Mouse (Mus musculus) ovary, postnatal 10 days (tissue): ENCODE data around the gene Dip2b.

ENCODE experiments used
- DNase-seq: peaks from one replicate; pipeline ENCODE4 v3.0.0; 2022; ENCODE audit warnings: low spot score

Dip2b gene

DNA sequence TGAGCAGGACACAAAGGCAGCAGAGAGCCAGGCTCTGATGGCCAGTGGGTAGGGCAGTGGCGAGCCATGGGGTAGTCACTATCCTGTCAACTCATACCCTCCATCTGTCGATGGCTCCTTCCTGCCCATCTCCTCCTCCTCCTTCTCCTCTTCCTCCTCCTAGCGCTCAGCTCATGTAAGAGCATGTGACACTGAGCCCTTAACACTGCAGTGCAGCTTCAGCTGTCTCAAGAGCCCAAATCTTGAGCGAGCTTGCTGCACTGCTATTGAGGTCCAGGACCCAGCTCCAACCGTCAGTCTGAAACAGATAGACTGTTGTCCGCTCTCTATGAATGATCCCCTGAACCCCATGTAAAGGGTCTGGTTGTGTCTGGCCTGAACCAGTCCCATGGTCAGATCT is 141.2 kb downstream of the Dip2b start:
- DNase-seq = no peak

DNA sequence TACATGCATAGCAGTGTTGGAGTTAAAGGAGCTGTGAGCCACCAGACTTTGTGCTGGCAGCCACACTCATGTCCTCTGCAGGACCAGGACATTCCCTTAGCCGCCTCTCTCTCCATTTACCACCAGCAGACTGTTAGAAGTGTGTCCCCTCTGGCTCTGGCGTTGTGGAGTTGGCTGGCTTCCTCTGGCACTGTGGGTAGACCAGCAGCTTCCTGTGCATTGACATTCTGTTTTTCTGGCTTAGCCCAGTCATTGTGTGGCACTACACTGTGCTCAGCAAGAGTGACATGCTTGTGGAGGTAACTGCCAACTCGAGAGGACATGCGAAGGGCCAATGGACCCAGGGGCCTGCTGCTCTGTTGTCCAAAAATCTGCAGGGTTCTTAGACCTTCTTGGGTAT is 141.8 kb downstream of the Dip2b start:
- DNase-seq = no peak

DNA sequence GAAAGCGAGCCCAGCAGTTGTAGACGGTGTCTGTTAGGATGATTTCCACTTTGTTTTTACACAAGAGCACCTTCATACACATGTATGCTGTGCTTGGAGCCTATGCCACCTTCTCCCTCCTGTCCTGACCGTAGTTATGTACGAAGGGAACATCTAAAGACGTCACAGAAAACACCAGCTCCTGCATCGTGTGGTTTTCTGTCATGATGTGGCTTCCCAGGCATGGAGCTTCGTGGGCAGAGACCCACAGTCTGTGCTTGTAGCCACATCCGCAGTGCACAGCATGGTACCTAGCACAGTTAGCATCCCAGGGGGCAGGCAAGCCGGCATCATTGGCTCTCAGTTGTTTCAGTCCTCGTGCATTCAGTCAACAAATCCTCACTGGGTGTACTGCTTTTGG is 143.4 kb downstream of the Dip2b start:
- DNase-seq = no peak

DNA sequence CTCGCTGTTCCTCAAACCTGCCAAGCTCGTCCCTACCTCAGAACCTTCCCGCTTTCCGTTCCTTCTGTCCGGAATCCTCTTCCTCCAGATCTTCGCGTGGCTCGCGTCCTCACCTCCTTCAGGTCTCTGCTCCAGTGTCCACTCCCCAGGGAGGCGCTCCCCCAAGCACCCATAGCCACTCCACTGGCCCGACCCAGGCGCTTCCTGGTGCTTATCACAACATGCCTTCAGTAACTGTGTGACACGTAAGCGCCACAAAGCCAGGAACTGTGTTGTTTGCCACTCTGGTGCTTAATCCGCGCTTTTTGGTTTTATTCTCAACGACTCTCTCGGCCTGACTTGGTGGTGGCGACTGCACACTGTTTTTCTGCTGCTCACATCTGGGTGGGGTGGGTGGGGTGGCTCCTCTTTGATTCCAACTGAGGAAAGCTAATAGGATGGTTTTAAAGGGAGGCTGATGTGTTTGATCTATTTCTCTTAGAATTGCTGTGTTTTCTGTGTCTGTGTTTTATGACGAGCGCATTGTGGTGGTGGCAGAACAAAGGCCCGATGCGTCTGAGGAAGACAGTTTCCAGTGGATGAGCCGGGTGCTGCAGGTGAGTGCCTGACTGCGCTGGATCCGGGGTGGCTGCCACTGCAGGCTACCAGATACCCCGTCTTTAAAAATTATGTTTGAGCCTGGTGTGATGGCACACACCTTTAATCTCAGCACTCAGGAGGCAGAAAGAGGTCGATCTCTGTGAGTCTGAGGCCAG is 144.2 kb downstream of the Dip2b start:
- DNase-seq = no peak

DNA sequence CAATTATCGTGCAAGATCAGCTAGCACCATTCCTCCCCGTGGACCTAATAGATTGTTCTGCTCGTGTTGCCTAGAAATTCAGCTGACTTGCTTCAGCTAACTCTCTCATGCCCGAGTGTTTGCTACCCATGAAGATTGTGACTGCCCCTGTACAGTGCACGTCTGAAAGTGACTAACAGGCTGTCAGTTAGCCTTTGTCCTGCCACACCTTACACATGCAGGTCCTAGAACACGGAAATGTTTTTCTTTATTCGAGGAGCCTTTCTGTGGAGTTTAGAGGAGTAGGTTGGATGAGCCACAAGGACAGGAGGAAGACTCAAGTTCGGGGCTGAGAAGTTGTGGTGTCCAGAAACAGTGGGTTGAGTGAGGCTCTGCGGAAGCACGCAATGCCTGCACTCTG is 145.0 kb downstream of the Dip2b start:
- no peak for DNase-seq

DNA sequence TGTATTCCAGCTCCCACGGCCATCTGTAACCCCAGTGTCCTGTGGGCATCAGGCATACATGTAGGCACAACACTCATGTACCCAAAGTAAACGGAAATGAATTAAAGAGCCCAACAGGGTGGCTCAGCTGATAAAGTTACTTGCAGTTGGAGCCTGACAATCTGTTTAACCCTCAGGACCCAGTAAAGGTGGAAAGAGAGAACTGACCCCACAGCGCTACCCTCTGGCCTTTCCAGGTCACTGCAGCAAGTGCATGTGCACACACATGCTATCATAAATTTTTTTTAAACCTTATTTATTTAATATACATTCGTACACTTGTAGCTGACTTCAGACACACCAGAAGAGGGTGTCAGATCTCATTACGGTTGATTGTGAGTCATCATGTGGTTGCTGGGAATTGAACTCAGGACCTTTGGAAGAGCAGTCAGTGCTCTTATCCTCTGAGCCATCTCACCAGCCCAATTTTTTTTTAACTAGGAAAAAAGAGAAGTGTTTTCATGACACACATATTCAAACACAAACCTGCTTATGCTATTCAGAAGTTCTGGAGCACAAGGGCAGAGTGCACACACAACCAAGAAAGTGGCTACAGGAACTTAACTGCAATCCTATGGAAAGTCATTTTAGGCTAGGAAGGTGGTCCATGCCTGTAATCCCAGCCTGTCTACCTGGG is 146.5 kb downstream of the Dip2b start:
- no peak for DNase-seq

DNA sequence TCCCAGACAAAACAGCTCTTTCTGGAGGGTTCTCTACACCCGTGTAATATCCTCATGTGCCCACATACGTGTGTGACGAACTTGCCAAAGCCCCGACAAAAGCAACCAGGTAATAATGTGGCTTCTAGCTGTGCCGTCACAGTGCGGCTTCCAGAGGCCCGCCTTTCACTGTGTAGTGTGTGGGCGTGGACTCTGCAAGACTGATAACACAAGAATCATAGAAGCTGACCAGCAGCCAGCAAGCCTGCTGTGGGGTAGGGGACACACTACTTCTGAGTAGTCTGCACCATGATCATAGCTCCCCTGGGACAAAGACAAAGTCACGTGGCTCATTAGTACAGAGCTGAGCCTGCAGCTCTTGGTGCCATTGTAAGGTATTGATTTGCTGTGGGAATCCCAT is 147.8 kb downstream of the Dip2b start:
- no peak for DNase-seq

DNA sequence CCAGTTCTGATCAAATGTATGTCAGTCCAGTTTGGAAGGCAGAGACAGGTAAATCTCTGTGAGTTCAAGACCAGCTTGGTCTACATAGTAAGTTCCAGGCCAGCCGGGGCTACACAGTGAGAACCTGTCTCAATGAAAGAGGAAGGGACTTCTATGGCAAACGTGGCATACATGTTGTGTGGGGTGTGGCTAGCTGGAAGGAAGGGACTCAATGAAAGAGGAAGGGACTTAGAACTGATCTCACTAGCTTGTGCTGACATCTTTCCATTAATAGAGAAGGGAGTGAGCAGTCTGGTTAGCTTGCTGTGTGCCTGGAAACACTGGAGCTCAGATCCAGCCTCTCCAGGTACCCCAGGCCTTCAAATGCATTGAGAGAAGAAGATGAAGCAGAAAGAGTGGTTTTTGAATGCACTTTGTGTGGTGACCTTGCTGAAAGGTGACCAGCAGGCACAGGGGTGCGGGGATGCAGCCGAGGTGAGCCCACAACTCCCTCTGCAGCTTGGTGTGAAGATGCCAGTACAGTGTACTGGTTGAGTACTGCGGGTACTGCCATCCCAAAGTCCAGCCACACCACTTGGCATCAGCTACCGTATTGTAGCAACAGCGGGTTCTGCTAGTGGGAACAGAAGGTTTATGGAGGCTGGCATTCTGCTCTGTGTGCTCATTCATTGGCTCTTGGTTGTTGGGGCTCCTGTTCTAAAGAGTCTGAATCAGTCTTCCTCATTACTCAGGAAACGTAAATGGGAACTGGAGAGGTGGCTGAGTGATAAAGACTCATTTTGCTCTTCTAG is 148.6 kb downstream of the Dip2b start:
- DNase-seq = no peak

DNA sequence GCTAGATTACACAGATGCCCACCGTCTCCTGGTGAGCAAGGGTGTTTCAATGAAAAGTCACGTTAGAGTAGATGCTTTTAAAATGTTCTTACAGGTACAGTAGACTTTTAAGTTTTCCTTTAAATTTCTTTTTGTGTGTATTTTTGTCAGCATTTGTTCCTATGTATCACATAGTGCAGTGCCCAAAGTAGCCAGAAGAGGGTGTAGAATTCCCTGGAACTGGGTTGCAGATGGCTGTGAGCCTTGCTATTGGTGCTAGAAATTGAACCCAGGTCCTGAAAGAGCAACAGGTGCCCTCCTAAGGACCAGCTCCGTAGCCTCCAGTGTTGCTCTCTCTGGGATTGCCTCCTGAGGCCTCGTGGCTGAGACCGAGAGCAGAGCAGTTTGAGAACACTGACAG is 150.1 kb downstream of the Dip2b start:
- DNase-seq = no peak

DNA sequence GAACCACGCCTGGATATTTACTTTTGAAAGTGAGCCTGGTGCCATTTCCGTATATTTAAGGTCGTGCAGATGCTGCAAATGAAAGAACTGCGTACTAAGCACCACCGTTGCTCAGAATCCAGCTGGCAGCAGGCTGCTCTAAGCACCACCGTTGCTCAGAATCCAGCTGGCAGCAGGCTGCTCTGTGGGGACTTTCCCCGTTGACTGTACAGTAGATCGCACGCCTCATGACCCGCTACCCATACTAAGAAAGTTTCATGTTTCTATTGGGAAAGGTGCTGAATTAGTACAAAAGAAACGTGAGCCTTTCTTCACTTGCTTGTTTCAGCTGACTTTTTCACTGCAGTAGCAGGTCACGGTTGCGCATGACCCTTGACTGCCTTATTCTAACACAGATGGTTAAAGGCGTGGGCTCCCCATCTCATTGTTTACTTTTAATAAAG is 150.5 kb downstream of the Dip2b start:
- no peak for DNase-seq

DNA sequence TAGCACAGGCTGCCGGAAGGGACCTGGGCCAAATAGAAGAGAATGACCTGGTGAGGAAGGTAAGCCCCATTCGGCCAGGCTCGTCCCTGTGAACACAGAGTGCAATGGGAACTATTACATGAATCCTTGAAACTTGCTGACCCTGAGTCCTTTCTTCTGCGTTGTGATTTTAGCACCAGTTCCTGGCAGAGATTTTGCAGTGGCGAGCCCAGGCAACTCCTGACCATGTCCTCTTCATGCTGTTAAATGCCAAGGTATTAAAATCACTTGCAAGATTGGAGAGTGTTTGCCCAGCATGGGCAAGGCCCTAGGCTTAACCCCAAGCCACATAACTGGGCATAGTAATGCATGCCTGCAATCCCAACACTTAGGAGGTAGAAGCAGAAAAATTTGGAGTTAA is 151.6 kb downstream of the Dip2b start:
- DNase-seq = no peak

DNA sequence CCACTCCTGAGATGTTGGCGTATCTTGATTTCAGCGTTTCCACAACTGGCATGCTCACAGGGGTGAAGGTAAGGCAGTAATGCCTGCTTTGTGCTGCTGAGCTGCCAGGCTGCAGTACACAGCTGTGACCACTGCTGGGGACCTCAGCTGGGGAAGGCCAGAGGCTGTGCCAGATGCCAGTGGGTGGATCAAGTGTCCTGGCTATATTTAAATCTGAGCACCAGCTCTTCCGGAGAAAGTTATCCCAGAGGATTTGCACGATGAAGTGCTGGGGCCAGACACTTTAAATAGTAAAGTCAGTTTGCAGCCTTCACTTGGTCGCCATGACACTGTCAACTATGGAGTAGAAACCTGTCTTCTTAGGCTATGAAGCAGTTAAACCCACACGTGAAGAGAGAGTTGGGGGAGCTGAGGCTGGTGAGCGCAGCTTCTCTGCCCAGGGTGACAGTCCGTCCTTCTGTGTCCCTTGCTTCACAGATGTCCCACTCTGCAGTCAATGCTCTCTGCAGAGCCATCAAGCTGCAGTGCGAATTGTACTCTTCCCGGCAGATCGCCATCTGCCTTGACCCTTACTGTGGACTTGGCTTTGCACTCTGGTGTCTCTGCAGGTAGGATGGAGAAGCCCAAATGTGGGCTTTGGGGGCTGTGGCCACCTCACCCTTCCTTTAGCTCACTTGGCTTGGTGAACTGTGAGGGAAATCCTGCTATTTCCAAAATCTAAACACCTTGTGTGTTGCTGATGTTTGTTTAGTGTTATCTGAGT is 160.7 kb downstream of the Dip2b start:
- DNase-seq = no peak

DNA sequence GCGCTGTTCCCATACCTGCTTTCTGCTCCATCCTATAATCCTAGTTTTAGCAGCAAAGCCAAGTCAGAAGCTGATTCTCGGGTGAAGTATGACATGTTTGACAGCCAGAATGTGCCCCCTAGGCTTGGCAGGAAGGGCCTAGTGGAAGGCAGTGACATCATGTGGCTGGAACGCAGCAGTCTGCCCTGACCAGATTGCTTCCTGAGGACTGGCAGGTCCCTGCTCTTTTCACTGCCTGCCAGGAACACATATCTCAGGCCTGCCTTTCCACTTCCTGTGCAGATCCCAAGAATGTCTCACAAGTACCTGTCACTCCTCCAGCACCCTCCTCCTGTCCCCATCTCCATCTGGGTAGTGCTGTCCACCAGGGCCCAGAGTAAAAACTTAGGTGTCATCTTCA is 161.3 kb downstream of the Dip2b start:
- no peak for DNase-seq

DNA sequence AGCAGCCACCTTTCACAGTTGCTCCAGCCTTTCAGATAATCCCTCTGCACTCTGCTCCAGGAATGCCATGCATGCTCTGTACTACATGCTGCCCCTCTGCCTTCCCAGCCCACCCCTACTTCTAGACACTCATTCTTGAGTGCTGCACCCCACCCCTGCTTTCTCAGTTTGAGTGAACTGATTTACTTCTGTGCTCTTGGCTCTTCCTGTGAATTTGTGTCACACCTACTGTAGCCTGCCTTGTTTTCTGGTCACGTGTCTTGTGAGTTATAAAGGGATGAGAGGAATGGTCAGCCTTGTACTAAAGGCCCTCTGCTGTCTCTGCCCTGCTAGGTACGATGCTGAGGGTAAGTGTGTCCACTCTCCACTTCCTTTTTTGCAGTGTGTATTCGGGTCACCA is 163.3 kb downstream of the Dip2b start:
- DNase-seq = no peak

DNA sequence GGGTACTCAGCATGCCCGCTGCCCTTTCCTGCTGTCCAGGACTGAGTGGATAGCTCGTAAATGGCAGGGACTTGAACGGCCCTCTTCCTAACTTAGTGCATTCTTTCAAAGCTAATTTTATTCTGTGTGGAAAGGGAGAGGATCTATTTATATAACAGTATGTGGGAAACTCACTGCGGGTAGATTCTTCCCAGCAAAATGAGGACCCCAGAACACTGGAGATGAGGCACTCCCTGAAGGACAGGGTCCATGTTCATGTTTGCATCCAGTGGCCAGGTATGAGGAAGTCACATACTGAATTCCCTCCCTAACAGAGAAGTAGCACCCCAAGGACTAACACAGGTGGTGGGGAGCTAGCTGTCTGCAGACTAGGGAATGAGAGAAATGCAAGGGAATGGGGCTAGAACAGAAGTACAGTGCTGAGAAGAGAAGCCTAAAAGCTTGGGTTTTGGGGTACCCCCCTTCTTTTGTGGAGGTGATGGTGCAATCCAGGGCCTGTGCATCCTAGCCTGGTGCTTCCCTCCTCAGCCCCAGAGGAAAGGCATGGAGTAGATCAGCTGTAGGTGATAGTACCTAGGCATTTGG is 164.1 kb downstream of the Dip2b start:
- DNase-seq = no peak

DNA sequence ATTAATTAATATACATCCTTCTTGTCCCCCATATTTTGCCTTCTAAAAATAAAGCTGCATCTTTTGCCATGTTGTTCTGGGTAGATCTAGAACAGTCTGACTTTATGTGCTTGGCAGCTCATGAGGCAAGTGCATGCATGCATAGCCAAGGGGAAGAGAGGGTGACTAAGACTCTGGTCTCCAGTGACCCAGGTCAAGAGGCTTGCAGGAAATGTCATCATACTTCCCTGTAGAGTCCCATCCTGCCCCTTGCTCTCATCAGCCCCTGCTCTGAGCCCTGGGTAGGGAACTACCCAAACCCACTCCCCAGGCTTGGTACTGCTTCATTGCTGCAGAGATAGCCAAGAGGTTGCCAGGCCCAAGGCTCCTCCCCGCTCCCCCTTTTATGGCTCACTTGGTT is 166.1 kb downstream of the Dip2b start:
- no peak for DNase-seq

DNA sequence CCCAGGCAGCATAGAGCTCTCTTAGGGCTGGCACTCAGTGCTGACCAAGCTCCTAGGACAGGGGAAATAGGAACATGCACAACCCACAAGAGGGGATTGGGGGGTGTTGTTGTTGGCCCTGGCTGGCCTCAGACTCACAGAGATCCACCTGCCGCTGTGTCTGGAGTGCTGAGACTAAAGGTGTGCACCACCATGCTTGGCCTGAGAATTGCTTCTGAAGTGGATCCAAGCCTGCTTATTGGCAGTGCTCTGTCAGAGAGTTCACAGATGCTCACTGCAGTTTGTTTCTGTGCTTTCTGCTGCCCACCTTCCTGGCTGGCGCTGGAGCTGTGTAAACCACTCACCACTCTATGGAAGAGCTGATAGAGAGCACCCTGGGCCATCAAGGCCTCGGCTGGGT is 171.5 kb downstream of the Dip2b start:
- DNase-seq = no peak

DNA sequence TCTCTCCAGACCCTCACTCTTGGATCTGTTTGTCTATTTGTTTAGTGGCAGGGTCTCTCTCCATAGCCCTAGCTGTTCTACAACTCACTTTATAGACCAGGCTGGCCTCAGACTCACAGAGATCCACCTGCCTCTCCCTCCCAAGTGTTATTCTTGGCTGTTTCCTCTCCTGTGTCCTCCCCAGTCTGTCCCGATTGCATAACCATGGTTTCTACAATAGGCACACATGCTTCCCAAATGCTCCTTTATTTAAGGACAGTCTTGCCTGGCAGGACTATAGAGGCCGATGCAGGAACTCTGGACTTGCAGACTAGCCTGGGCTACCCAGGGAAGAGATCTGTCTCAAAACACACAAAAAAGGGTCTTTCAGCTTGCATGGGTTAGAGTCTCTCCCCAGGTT is 174.9 kb downstream of the Dip2b start:
- DNase-seq = no peak

DNA sequence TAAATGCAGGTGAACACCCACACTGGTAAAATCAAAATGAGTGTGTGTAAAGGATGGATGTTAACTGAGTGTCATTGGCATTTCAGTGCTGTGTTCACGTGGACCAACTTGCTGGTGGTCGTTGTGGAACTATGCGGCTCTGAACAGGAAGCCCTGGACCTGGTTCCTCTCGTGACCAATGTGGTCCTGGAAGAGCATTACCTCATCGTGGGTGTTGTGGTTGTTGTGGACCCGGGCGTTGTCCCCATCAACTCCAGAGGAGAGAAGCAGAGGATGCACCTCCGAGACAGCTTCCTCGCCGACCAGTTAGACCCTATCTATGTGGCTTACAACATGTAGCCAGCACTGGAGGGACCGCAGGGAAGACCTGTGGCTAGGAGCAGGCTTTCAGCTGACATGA is 176.6 kb downstream of the Dip2b start:
- DNase-seq = no peak

DNA sequence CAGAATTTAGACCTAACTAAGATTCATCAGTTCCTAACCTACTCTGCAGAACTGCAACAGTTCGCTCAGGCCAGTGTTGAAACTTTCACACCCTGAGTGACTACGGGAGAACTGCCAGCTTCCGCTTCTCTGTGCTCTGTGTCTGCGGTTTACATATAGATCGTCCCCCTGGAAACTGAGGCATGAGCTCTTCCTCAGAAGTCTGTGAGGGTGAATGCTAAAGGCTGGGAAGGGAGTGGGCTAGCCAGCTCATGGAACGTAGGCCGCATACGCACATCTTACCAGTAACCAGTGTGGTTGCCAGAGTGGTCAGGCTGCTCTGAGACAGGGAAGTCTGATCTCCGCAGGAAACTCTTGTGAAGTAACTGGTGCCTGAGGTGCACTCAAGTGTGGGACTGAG is 177.7 kb downstream of the Dip2b start:
- no peak for DNase-seq

DNA sequence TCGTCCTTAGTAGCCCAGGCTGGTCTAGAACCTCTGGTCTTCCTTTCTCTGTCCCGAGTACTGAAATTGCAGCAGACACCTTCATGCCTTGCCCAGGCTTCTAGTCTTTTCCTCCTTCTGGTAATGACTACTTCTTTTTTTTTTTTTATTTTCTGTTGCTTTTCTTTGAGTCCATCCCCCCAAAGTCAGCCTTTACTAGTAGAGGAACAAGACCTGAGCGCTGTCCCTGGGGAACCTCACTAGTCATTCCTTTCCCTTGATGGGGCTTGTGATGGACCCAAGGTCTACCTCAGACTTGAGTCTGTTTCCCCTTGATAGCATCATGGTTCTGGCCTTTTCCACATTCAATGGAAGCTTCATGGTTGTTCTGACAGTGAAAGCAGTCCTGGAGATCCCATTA is 179.6 kb downstream of the Dip2b start:
- DNase-seq = no peak

DNA sequence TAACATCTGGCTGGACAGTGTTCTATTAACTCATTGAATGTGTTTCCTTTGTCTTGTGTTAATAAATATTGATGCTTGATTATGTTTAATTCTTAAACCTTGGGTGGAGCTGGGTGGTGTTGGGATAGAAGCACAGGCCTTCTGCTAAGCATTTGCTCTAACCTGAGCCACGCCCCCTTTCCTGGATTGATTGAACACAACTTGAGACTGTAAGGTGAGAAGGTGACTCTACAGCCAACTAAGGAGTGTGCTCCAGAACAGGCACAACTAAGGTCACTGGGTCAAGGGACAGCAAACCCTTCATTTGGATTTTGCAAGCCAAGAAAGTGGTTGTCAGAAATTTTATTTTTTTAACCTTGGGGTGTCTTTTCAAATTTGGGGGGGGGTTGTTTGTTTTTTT is 180.9 kb downstream of the Dip2b start:
- DNase-seq = no peak
